Mouse (Mus musculus) CH12F3 (cell line): ENCODE data around the gene Ercc4.

Source experiments
- in situ Hi-C: fragments of 300-500 bp; cut with MboI; formaldehyde crosslinking; loops from 2 replicates; pipeline ENCODE4 v1.14.3; 2020; ENCODE audit warnings: low sequenced_read_pairs

Gene Ercc4

GRCm38 (mm10) chr16:13147810-13148555 lies 38.5 kb downstream of the Ercc4 start:
- in situ Hi-C loops, result no loop called here

GRCm38 (mm10) chr16:13149950-13150349 lies 40.5 kb downstream of the Ercc4 start:
- in situ Hi-C loops, result no loop called here

- in situ Hi-C loops, result no loop called here
Measured at GRCm38 (mm10) chr16:13150790-13151189, 41.3 kb downstream of the Ercc4 start.

- in situ Hi-C loops, result no loop called here
Measured at GRCm38 (mm10) chr16:13152475-13152874, 43.0 kb downstream of the Ercc4 start.

- in situ Hi-C loops, result no loop called here
Measured at GRCm38 (mm10) chr16:13153215-13153614, 43.7 kb downstream of the Ercc4 start.

GRCm38 (mm10) chr16:13154352-13154751 lies 44.9 kb downstream of the Ercc4 start:
- in situ Hi-C loops, result no loop called here

- in situ Hi-C loops, result no loop called here
Measured at GRCm38 (mm10) chr16:13157314-13157713, 47.8 kb downstream of the Ercc4 start.

GRCm38 (mm10) chr16:13158153-13158670 lies 48.7 kb downstream of the Ercc4 start:
- in situ Hi-C loops, result no loop called here

GRCm38 (mm10) chr16:13158906-13159889 lies 49.7 kb downstream of the Ercc4 start:
- in situ Hi-C loops, result no loop called here

- in situ Hi-C loops, result no loop called here
Measured at GRCm38 (mm10) chr16:13159927-13160644, 50.6 kb downstream of the Ercc4 start.

GRCm38 (mm10) chr16:13161516-13161915 lies 52.0 kb downstream of the Ercc4 start:
- in situ Hi-C loops, result no loop called here

- in situ Hi-C loops, result no loop called here
Measured at GRCm38 (mm10) chr16:13167731-13168130, 58.2 kb downstream of the Ercc4 start.

GRCm38 (mm10) chr16:13173055-13173742 lies 63.7 kb downstream of the Ercc4 start:
- in situ Hi-C loops, result no loop called here

- in situ Hi-C loops, result no loop called here
Measured at GRCm38 (mm10) chr16:13182526-13182925, 73.0 kb downstream of the Ercc4 start.

GRCm38 (mm10) chr16:13183182-13183742 lies 73.8 kb downstream of the Ercc4 start:
- in situ Hi-C loops, result no loop called here

GRCm38 (mm10) chr16:13184381-13184780 lies 74.9 kb downstream of the Ercc4 start:
- in situ Hi-C loops, result no loop called here

GRCm38 (mm10) chr16:13189430-13190107 lies 80.1 kb downstream of the Ercc4 start:
- in situ Hi-C loops, result no loop called here

- in situ Hi-C loops, result no loop called here
Measured at GRCm38 (mm10) chr16:13190471-13190870, 81.0 kb downstream of the Ercc4 start.

GRCm38 (mm10) chr16:13191166-13191565 lies 81.7 kb downstream of the Ercc4 start:
- in situ Hi-C loops, result no loop called here
